Mouse (Mus musculus) E14TG2a.4 (cell line): Measurements from ENCODE around the gene Krtap3-3.

Experiments
- CTCF ChIP-seq: conservative IDR thresholded peaks from 2 replicates; pipeline ENCODE4 v1.5.1; 2014; ENCODE audit warnings: low read length
- NANOG ChIP-seq: IDR thresholded peaks from 2 replicates; pipeline ENCODE4 v1.6.1; 2014; ENCODE audit warnings: borderline replicate concordance, low read length, mixed read lengths

DNA sequence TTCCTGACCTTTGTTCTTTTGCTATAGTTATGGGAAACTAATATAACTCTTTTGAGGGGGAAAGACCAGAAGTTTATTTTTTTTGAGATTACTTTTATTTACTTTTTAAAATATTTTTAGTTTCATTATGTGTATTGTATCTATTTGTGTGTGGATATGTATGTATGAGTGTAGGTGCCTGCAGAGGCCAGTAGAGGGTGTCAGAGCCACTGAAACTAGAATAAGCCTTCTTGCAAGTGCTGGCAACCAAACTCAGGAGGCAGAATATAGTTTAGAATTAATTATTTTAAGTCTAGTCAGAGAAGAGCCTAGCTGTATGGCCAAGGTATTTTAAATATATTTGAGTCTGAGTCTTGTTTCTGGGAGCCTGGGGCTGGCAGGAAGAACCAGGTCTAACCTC is 2.8 kb downstream of the Krtap3-3 start:
- TF ChIP-seq CTCF: peak; percentile 25
- no peak for TF ChIP-seq NANOG
